Mouse (Mus musculus) induced T-regulatory cell, adult 2 months (primary cell): ENCODE data around the gene Spats2.

ENCODE experiments used
- DNase-seq: peaks from one replicate; pipeline ENCODE4 v3.0.0-alpha.2; 2012; ENCODE audit warnings: low read depth

The Spats2 gene

GRCm38 (mm10) chr15:99138389-99138788 lies 12.7 kb downstream of the Spats2 start:
- DNase-seq, result no peak

- peak; percentile 65 for DNase-seq
Observed at GRCm38 (mm10) chr15:99139669-99140068, 14.0 kb downstream of the Spats2 start.

DNA sequence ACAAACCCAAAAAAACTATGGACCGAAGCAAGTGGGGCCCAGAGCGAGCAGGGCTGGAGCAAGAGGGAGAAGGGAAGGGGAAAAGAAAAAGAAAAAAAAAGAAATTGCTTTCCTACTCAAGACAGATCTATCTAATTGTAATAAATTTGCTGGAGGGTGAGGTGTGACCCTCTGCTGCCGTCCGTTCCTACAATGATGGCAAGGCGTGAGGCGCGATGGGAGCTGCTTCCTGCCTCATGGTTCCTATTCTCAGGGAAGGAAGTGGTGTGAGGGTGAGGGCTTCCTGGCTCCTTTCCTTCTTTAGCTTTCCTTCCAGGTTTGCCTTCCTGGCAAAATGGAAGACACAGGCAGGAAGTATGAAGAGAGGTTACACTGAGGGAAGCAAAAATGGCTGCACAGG lies 24.8 kb downstream of the Spats2 start:
- DNase-seq, result no peak

- DNase-seq, result no peak
Observed at GRCm38 (mm10) chr15:99151324-99151723, 25.6 kb downstream of the Spats2 start.

- peak; percentile 59 for DNase-seq
Observed at GRCm38 (mm10) chr15:99153466-99153865, 27.8 kb downstream of the Spats2 start.

- DNase-seq, result peak; percentile 29
Observed at GRCm38 (mm10) chr15:99154515-99154914, 28.8 kb downstream of the Spats2 start.

DNA sequence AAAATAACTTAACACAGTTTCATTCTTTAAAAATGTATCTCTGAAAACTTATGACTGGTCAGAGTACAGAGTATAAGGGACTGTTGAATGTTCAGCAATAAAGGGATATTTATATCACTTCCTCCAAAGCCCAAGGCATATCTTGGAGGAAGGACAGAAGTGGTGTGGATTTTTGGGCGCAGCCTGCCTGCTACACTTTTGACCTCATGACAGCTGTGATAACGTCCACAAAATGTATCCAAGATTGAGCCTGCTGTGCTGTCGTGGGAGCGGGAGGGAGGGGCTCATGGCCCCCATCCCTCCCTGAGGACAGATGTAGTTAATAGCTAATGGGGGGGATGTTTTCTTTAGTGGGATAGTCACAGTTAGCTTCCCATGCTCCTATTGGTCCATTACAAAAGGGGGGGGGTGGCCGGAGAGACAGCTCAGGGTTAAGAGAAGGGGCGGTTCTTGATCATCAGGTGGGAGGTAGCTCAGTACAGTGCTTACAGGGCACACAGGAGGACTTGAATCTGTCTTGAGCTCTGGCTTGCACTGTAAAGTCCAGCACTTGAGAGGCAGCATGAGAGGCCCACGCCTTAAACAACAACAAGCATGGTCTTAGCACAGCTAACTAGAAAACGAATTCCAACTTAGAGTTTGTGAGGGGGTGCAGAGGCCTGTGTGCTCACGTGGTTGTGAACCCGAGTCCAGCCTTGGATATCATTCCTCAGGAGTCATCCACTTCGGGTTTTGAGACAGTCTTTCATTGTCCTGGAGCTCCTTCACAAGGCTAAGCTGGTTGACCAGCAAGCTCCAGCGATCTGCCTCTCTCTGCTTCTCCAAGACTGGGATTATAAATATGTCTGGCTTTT lies 38.0 kb downstream of the Spats2 start:
- DNase-seq, result no peak

DNA sequence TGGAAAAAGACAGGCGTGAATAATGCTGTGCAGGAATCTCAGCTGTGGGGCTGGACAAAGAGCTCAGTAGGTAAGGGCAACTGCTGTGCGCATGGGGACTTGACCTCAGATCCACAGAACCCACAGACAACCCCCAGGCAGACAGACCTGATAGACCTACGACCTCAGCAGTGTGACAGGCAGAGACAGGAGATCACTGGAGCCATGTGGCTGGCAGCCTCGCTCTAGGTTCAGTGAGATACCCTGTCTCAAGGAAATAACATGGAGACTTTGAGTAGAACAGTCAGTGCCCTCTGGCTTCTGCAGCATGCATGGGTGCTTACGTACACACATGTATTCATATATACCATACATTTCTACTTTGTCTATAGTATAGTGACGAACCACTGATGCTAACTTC lies 46.4 kb downstream of the Spats2 start:
- DNase-seq, result no peak

DNA sequence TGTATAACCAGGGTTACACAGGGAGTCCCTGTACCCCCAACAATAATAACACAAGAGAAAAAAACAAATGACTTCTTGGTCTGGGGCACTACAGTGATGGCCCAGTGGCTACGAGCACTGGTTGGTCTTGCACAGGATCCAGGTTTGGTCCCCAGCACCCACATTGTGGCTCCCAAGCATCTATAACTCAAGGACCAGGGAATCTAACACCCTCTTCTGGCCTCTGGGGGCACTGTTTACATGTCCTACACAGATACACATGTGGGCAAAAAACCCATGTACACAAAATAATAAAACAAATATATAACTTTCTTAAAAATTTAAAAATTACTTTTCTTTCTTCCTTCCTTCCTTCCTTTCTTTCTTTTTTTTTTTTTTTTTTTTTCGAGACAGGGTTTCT lies 53.9 kb downstream of the Spats2 start:
- peak; percentile 10 for DNase-seq

GRCm38 (mm10) chr15:99184217-99184914 lies 58.6 kb downstream of the Spats2 start:
- no peak for DNase-seq

DNA sequence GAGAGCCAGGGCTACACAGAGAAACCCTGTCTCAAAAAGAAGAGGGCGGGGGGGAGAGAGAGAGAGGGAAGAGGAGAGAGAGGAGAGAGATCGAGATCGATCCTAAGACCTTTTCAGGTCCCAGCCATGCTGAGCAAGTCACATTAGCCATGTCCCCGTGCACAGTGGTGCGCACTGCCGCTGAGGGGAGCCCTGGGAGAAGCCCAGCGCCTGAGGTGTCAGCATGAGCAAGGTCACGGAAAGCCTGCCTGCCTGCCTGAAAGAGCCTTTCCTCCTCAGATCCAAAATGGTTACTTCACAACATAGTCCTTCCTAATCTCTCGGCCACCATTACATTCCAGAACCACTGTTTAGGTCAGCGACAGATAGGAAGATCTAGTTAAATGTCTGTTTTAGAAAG lies 68.6 kb downstream of the Spats2 start:
- DNase-seq, result no peak

DNA sequence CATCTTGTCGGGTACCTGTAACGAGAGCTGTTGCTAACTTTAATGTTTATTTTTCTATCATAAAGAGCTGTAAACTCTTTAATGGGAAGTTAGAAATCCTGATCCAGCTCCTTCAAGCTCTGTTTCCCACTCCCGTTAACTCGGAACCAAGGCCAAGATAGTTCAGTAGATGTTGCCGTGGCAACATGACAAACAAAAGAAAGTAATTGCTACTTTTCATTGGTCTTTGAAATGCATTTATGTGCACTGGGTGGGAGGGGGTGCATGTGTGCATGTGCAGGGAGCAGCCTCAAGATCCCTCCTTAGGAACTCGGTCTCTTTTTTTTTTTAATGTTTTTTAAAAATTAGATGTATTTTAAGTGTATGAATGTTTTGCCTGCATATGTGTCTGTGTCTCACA lies 69.3 kb downstream of the Spats2 start:
- DNase-seq, result no peak

GRCm38 (mm10) chr15:99198761-99199160 lies 73.0 kb downstream of the Spats2 start:
- peak; percentile 58 for DNase-seq

DNA sequence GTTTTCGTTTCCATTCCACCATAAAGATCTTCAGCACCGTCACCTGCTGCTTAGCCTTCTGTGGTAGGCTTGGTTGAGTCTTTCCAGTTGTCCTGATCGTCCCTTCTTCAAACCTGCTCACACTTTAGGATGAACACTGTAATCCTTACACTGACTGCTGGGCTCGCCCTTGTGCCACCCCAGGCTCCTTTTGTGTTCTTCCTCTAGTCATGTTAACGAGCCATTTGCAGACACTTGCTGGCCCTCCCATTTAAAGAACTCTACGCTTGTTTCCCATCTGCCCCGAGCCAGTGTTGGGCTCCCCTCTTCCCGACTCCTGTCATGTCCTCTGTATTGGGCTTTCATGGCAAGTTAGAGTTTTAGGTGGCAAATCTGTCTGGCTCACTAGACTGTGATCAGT lies 80.2 kb downstream of the Spats2 start:
- no peak for DNase-seq

GRCm38 (mm10) chr15:99213183-99213582 lies 87.5 kb downstream of the Spats2 start:
- no peak for DNase-seq

GRCm38 (mm10) chr15:99214941-99215340 lies 89.2 kb downstream of the Spats2 start:
- DNase-seq, result peak; percentile 68

DNA sequence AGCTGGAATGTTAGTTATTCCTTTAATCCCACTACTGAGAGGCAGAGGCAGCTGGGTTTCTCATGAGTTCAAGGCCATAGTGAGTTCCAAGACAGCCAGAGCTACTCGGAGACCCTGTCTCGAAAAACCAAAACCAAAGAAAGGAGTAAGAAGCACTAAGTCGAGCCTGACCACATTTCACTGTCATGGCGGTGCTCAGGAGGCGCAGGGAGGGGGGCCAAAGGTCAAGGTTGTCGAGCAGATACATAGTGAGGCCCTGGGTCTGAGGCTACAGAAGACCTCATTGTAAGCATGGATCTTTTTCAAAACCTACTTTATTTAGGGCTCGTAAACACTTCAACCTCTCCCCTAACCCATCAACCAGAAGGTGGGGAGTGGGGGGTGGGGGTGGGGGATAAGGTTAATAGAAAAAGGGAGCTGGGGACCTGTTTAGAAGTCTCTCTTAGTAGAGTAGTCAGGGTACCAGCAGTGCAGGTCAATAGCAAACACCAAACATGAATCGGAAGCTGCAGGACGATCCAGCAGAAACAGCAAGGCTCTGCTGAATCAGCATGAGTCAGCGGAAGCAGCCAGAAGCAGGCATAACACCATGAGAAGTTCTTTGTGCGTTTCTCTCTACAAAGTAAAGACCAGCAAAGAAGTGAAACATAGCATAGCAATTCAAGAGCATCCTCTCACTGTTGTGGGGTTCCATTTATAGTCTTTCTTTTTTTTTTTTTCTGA lies 90.2 kb downstream of the Spats2 start:
- DNase-seq, result no peak

DNA sequence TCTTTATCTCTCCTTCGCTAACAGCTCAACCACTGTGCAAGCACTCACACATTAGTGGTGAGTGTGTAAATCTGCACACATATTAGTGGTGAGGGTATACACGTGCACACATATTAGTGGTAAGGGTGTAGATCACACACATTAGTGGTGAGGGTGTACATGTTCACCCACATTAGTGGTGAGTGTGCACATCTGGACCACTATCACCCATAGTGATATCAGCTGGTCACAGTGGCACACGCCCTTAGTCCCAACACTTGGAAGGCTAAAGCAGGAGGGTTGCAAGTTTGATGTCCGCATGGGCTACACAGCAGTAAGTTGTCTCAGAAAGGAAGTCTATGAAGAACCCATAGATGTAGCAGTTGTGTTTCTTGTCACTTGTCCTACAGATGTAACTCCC lies 91.9 kb downstream of the Spats2 start:
- no peak for DNase-seq

DNA sequence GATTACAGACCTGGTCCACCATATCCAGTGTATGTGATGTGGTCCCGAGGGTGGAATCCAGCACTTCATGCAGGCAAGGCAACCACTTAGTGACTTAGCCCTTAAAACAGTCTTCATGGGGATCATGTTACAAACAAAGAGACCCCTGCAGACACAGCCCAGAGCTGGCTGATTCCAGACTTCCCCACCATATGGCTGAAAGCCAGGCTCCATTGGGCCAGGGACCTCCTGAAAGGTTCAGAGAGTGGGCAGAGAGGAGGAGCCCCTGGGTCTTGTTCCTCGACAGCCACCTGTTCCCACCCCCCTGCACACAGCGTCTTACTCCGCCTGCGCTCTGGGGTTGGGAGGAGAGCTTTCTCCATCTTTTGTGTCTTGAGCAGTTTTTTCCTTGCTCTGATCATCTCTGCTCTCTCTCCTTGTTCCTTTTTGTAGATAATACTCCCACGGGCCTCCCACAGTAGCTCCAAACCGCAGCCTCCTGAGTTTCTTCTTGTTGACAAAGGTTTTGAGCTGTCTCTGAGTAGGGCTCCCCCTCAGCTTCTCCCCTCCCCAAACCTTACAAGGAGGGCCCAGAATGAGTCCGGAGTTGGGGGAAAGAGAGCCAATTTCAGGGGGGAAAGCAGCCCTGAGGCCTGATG lies 95.7 kb downstream of the Spats2 start:
- no peak for DNase-seq

DNA sequence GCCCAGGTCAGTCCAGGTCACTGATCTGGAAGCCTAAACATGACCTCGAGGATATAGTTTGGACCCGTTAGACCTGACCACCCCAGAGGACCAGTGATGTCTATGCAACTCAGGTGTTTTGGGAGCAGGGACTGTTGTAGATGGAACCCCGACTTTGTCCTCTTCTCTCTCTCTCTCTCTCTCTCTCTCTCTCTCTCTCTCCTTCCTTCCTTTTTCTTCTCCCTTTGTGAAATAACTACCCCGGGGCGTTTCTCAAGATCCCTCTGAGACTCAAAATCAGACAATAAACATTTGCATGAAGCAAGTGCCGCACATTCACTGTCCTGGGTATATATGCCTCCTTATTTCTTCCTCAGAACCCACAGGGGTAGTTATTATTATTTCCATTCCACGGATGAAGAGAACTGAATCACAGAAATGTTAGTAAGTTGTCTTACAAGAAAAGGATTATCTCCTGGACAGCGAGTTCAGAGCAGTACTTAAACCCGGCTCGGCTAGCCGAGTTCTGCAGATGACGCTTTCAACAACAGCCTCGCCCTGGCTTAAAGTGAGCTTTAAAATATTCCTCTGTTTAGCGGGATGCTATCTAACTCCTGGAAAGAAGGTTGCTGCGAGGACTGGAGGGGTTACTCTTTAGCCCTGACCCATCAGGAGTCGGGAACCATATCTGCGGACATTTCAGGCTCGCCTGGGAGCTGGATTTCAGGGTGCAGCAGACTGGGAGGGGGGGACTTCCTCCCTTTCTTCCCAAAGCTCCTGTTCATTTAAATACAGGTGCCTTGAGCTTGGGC lies 97.3 kb downstream of the Spats2 start:
- DNase-seq, result peak; percentile 30

DNA sequence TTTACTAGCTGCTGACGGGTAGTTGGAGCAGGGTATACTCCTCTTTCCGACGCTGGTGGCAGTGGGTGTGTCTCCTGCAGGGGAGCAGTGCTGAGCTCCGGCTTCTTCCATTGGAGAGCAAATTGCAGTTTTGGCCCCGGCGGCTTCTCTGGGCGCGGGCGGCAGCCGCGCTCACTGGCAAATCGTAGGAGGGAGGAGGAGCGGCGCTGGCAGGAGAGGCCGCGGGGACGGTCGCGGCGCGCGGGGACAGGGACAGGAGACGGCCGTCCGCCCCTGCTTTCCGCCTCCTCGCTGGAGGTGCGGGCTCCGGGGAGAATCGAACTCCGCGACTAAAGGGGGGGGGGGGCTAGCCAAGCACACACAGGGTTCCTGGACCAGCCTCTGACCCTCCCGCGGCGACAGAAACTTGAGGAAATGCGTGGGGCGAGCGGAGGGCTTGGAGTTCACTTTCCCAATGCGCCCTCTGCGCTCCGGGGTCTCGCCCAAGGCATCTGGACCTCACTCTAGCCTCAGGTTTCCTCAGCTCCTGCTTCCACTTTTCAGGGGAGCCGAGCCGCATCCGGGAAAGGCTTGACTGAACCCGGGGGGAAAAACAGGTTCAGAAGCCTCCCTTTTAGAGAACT lies 98.0 kb downstream of the Spats2 start:
- peak; percentile 57 for DNase-seq
